Mouse (Mus musculus): ENCODE measurements around the gene Zfp663.

Zfp663 gene

GRCm38 (mm10) chr2:165370348-165370747, 1.8 kb upstream of the Zfp663 start:
- no peak for DNase-seq (ENCODE audit: low spot score in 2 of 2)

GRCm38 (mm10) chr2:165367868-165368439, 575 bp downstream of the Zfp663 start:
- no peak for DNase-seq (ENCODE audit: low spot score in 2 of 2)

- DNase-seq (ENCODE audit: low spot score in 2 of 2), result no peak
Observed at GRCm38 (mm10) chr2:165367047-165367520, 1.4 kb downstream of the Zfp663 start.

GRCm38 (mm10) chr2:165364334-165365091, 4.0 kb downstream of the Zfp663 start:
- peak; percentile 58 to 69 for DNase-seq (ENCODE audit: low spot score in 2 of 2)

GRCm38 (mm10) chr2:165363282-165363681, 5.2 kb downstream of the Zfp663 start:
- DNase-seq (ENCODE audit: low spot score in 2 of 2), result no peak

- peak; percentile 59 to 66 for DNase-seq (ENCODE audit: low spot score in 2 of 2)
Observed at GRCm38 (mm10) chr2:165360861-165361260, 7.7 kb downstream of the Zfp663 start.

GRCm38 (mm10) chr2:165351828-165352513, 16.6 kb downstream of the Zfp663 start:
- peak in 1 of 2 experiments; percentile 41 for DNase-seq (ENCODE audit: low spot score in 2 of 2)

- DNase-seq (ENCODE audit: low spot score in 2 of 2), result peak; percentile 58
Observed at GRCm38 (mm10) chr2:165349466-165349865, 19.1 kb downstream of the Zfp663 start.

- DNase-seq (ENCODE audit: low spot score in 2 of 2), result no peak
Observed at GRCm38 (mm10) chr2:165346180-165346579, 22.3 kb downstream of the Zfp663 start.

GRCm38 (mm10) chr2:165337191-165337590, 31.3 kb downstream of the Zfp663 start:
- no peak for DNase-seq (ENCODE audit: low spot score in 2 of 2)

- DNase-seq (ENCODE audit: low spot score in 2 of 2), result peak in 1 of 2 experiments; percentile 1
Observed at GRCm38 (mm10) chr2:165332610-165333210, 35.8 kb downstream of the Zfp663 start.

- DNase-seq (ENCODE audit: low spot score in 2 of 2), result no peak
Observed at GRCm38 (mm10) chr2:165329703-165330102, 38.8 kb downstream of the Zfp663 start.

- no peak for DNase-seq (ENCODE audit: low spot score in 2 of 2)
Observed at GRCm38 (mm10) chr2:165328746-165329145, 39.8 kb downstream of the Zfp663 start.

- DNase-seq (ENCODE audit: low spot score in 2 of 2), result no peak
Observed at GRCm38 (mm10) chr2:165327386-165327785, 41.1 kb downstream of the Zfp663 start.

- peak; percentile 98 to 99 for DNase-seq (ENCODE audit: low spot score in 2 of 2)
Observed at GRCm38 (mm10) chr2:165326304-165327190, 42.0 kb downstream of the Zfp663 start, which contains the start of gene Elmo2. Gene Elmo2, minus strand, starts transcription at chr2:165326479.

- no peak for DNase-seq (ENCODE audit: low spot score in 2 of 2)
Observed at GRCm38 (mm10) chr2:165325521-165326303, 42.8 kb downstream of the Zfp663 start.

GRCm38 (mm10) chr2:165323928-165324327, 44.6 kb downstream of the Zfp663 start:
- no peak for DNase-seq (ENCODE audit: low spot score in 2 of 2)

GRCm38 (mm10) chr2:165323484-165323883, 45.0 kb downstream of the Zfp663 start:
- DNase-seq (ENCODE audit: low spot score in 2 of 2), result no peak

GRCm38 (mm10) chr2:165321981-165322735, 46.4 kb downstream of the Zfp663 start:
- DNase-seq (ENCODE audit: low spot score in 2 of 2), result no peak

Data from right cerebral cortex, adult 2 months (tissue).